Mouse (Mus musculus) gastrocnemius, adult 2 months (tissue): ENCODE results near the gene Zfp775. TPM values are rescaled to one million over a fixed set of nuclear protein-coding genes. Genes with fewer than 3 reads are reported as not detected.

Source experiments
- DNase-seq: peaks from one replicate; pipeline ENCODE4 v3.0.0; 2022
- H3K27ac ChIP-seq: fragments of 200-600 bp; 2 replicates; pipeline ENCODE4 v1.8.1; 2022; ENCODE audit warnings: mild to moderate bottlenecking
- H3K4me3 ChIP-seq: fragments of 200-600 bp; 2 replicates; pipeline ENCODE4 v1.8.1; 2022; ENCODE audit warnings: mild to moderate bottlenecking, moderate library complexity
- CTCF ChIP-seq: fragments of 200-600 bp; IDR thresholded peaks from 2 replicates; pipeline ENCODE4 v1.8.1; 2022; ENCODE audit warnings: antibody characterized with exemption, mild to moderate bottlenecking, moderate library complexity
- intact Hi-C: fragments of 180-260 bp; cut with DNase I; formaldehyde crosslinking; loops from one replicate; pipeline ENCODE4 v1.15.1; 2025
- total RNA-seq, 2 experiments: library from RNA; stranded (reverse); gene quantifications; 2 replicates each; pipeline ENCODE4 v1.2.3; 2021

Zfp775 gene
- total RNA-seq, 2 experiments from 2014 or later: 8.0 to 10.0 TPM

GRCm38 (mm10) chr6:48569065-48569807 is 32.6 kb upstream of the Zfp775 start:
- DNase-seq: no peak
- TF ChIP-seq CTCF: no peak
- intact Hi-C loops: no loop called here
- Histone ChIP-seq H3K4me3 (peak overlapping the region; percentile 54), H3K27ac (peak overlapping the region; percentile 70)

GRCm38 (mm10) chr6:48572014-48572413 is 29.8 kb upstream of the Zfp775 start:
- DNase-seq: no peak
- no peak for TF ChIP-seq CTCF
- Histone ChIP-seq H3K4me3 (peak overlapping the region; percentile 70), H3K27ac (peak overlapping the region; percentile 84)
- intact Hi-C loops: no loop called here

- no peak for TF ChIP-seq CTCF
- peak within 1 kb of the TSS; percentile 70 for H3K4me3 ChIP-seq
- H3K27ac ChIP-seq: peak within 1 kb of the TSS; percentile 84
- intact Hi-C loops: no loop called here
- DNase-seq: peak; percentile 71
Measured at GRCm38 (mm10) chr6:48572572-48573061, 29.2 kb upstream of the Zfp775 start, which contains the start of gene Rarres2. Gene Rarres2, minus strand, starts transcription at chr6:48572789.

DNA sequence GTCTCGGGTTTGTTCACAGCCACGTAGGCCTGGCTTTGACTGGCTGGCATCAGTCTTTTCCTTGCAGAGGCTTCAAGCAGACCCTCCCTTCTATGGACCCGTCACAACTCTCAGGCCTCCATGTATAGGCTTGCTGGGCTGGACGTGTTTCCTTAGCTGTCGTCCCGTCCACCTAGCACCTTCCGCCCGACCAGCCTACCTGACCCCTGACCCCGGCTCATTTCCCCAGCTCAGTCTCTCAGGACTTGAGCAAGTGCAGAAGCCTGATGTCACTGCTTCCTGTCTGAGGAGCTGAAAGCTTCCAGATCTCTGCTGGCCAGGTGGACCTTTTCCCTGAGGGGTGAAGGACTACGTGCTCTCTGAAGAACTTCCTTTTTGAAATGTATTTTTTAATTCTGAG is 28.6 kb upstream of the Zfp775 start:
- no peak for TF ChIP-seq CTCF
- Histone ChIP-seq H3K4me3 (peak overlapping the region; percentile 70; the same call in 1 of the 2 replicates), H3K27ac (peak overlapping the region; percentile 84)
- intact Hi-C loops: no loop called here
- peak; percentile 42 for DNase-seq

DNA sequence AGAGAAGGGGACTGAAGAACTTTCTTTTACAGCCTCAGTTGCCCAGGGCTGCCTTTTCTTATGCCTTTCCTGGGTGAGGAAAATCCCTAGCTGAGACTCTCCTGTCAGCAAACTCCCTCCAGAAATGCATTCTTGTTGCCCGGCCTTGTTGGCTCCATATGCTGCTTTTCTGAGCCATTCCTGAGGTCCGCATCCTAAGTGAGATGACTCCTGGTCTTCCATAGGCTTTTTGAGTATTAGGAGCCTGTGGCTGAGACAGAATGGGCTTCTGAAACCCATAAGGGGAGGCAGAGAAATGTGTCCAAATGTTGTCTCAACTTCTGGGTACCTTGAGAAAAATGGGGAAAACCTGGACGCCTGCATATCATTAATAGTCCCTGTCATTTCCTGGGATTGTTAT is 27.9 kb upstream of the Zfp775 start:
- Histone ChIP-seq H3K4me3 (no peak overlapping the region), H3K27ac (peak overlapping the region; percentile 84; the same call in 1 of the 2 replicates)
- no peak for DNase-seq
- no peak for TF ChIP-seq CTCF
- intact Hi-C loops: no loop called here

DNA sequence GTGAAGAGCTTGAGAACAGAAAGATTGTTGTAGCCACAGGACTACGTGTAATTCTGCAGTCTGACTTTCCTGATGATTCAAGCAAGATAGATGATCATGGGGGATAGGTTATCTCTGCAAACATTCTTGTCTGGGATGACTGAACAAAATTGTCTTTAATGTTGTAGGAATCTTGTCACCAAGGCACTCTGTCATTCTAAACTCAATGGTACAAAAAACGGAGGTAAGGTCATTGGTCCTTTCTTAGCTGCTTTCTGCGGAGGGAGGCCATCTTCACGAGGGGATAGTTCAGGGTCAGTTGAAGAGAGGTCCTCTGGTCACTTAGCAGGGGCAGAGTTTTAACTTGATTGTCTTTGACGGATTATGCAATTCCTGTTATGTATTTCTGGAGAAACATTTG is 23.1 kb upstream of the Zfp775 start:
- TF ChIP-seq CTCF: no peak
- Histone ChIP-seq H3K4me3 (no peak overlapping the region), H3K27ac (peak overlapping the region; percentile 73)
- intact Hi-C loops: no loop called here
- DNase-seq: no peak

DNA sequence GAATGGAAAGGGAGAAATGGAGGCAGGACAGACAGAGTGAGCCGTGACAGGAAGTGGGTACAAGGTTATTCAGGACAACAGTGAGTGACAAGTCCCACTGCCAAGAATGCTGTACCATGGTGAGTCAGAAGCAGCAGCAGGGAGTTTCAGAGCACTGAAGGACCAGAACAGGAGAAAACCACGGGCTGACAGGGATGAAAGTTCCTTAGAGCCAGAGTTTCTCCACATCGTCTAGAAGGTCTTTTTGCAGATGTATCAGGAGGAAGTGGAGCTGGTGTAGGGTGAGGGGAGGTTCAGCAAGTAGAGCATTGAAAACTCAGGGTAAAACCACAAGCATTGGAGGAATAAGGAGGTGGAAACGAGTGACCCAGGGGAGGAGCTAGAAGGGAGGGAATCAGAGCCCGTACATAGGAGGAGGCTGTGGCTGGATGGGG is 22.6 kb upstream of the Zfp775 start:
- Histone ChIP-seq H3K4me3 (peak overlapping the region; percentile 19; the same call in 1 of the 2 replicates), H3K27ac (peak overlapping the region; percentile 73)
- peak; percentile 28 for DNase-seq
- no peak for TF ChIP-seq CTCF
- intact Hi-C loops: no loop called here

DNA sequence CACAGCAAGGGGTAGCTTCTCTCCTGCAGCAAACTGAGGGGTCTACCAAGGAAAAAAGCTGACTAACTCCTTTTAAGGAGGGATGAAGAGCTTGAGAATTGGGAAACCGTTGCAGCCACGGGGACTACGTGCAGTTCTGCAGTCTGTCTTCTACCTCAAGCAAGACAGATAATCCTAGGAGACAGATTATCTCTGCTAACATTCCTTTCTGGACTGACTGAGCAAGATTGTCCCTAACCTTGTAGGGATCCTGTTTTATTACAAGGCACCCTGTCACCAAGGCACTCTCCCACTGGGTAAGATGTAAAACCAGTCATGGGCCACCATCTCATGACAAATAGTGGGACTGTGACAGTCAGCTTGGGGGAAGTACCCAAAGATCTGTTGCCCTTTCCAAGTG is 20.6 kb upstream of the Zfp775 start:
- DNase-seq: no peak
- no peak overlapping the region for H3K27ac ChIP-seq
- TF ChIP-seq CTCF: no peak
- intact Hi-C loops: no loop called here
- no peak overlapping the region for H3K4me3 ChIP-seq

GRCm38 (mm10) chr6:48582037-48582436 is 19.8 kb upstream of the Zfp775 start:
- Histone ChIP-seq H3K27ac (no peak overlapping the region), H3K4me3 (no peak overlapping the region)
- no peak for DNase-seq
- peak; percentile 91; the same call in 1 of the 2 replicates for TF ChIP-seq CTCF
- intact Hi-C loops: loop anchor here (2.0 kb wide), 1 partner anchor 61 kb away; no protein-coding TSS in a partner anchor

- intact Hi-C loops: no loop called here
- TF ChIP-seq CTCF: no peak
- peak; percentile 55 for DNase-seq
- H3K4me3 ChIP-seq: no peak within 1 kb of the TSS
- peak within 1 kb of the TSS; percentile 81 for H3K27ac ChIP-seq
Measured at GRCm38 (mm10) chr6:48589194-48589750, 12.6 kb upstream of the Zfp775 start, which contains the start of gene Gm45021. Gene Gm45021, plus strand, starts transcription at chr6:48589610.

DNA sequence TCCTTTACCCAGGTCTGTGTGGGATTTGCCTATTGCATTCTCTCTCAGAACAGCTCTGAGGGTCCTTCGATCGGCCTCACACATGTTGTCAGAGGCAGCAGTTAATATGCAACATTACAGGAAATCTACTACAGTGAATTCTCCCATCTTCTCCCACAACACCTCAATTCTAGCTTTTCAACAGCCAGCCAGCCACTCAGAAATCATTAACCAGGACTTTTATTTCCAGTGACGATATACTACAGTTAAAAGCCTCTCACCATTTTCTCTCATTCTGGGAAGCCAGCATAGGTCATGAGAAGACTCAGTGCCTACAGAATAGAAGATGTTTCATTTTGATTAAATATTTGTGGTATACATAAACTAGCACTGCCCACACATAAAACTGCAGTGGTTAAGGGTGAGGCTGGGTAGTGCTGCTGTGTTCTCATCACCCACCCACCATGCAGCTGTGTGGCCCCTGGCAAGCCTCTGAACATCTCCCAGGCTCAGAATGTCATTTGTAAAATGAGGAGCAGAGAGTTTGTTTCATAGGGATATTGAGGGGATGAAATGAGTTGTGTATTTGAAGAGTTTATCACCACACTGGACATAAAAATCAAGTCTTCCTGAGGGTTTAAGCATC is 10.5 kb upstream of the Zfp775 start:
- no peak overlapping the region for H3K4me3 ChIP-seq
- no peak for TF ChIP-seq CTCF
- intact Hi-C loops: no loop called here
- DNase-seq: no peak
- H3K27ac ChIP-seq: peak overlapping the region; percentile 31; the same call in 1 of the 2 replicates

DNA sequence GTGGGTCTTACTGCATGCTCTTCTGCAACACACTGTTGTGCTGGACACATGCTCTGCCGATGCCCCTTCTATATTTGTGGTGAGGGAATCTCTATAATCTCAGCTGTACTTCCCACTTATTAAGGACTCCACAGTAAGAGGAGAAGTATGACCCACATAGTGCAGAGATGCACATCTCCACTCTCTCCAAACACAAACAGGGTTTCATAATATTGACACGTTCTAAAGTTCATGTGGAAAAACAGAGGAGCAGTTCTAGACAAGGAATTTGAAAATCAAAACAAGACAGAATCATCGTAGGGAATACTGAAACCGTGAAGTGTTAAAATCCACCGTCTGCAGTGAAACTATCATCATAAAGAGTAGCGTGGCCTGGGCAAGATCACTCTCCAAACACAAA is 10.0 kb upstream of the Zfp775 start:
- TF ChIP-seq CTCF: no peak
- Histone ChIP-seq H3K27ac (peak overlapping the region; percentile 31; the same call in 1 of the 2 replicates), H3K4me3 (no peak overlapping the region)
- intact Hi-C loops: loop anchor here (2.0 kb wide), 1 partner anchor 37 kb away; the partner anchor contains the start of gene Lrrc61
- DNase-seq: no peak
